In genomic region chr5:38276451-38276850, GRCm38 (mm10) we compare ENCODE assay signal across 14 mouse cellular contexts. TPM values are rescaled to one million over a fixed set of nuclear protein-coding genes. Genes with fewer than 3 reads are reported as not detected.
DNase-seq lines count a peak whose midpoint lies in the region; ATAC-seq and TF ChIP-seq lines count a peak whose summit lies in the region.
"Had no signal": no experiment of that assay in that cellular context is flagged by ENCODE, and none has a peak within 500 bp of the region (broad histone marks: within the 10 kb centered on the region; RNA-seq: fewer than 3 reads in every experiment).

No protein-coding gene starts in this region.

- H3K27ac ChIP-seq in heart, postnatal 0 days (ENCODE audit: low read depth): no peak overlapping the region
- H3K27ac ChIP-seq in embryonic facial prominence, embryonic 11.5 days (replicated peaks; ENCODE audit: low read depth, low read length): no peak overlapping the region
- H3K27ac ChIP-seq in hindbrain, embryonic 15.5 days (replicated peaks): no peak overlapping the region
- H3K27ac ChIP-seq: liver, embryonic 13.5 days had no signal

- no peak for TF ChIP-seq EP300 in heart, postnatal 0 days (IDR thresholded peaks at IDR 0.05; ENCODE audit: low read depth)

- peaks cover 4% of the 10 kb centered on the region; the same call in 1 of the 2 replicates for H3K36me3 ChIP-seq in heart, postnatal 0 days (replicated peaks; ENCODE audit: control insufficient read depth, insufficient read depth, low read length)
- H3K36me3 ChIP-seq in embryonic facial prominence, embryonic 11.5 days (replicated peaks; ENCODE audit: control insufficient read depth, insufficient read depth, low read depth, low read length): no peaks in the 10 kb centered on the region
- H3K36me3 ChIP-seq in hindbrain, embryonic 15.5 days: no peaks in the 10 kb centered on the region

- H3K4me1 ChIP-seq in heart, postnatal 0 days (ENCODE audit: control insufficient read depth, insufficient read depth): no peaks in the 10 kb centered on the region
- H3K4me1 ChIP-seq in embryonic facial prominence, embryonic 11.5 days (ENCODE audit: control insufficient read depth, insufficient read depth, low read length): peaks cover 11% of the 10 kb centered on the region
- peaks cover 20% of the 10 kb centered on the region for H3K4me1 ChIP-seq in hindbrain, embryonic 15.5 days (replicated peaks)
- H3K4me1 ChIP-seq: liver, embryonic 13.5 days had no signal

- peaks cover 54% of the 10 kb centered on the region for H3K27me3 ChIP-seq in heart, postnatal 0 days (ENCODE audit: control insufficient read depth, insufficient read depth, low read length)
- H3K27me3 ChIP-seq in embryonic facial prominence, embryonic 11.5 days (ENCODE audit: control insufficient read depth, insufficient read depth, low read length): peaks cover 37% of the 10 kb centered on the region
- H3K27me3 ChIP-seq in hindbrain, embryonic 15.5 days: peaks cover 58% of the 10 kb centered on the region

- ATAC-seq in heart, postnatal 0 days (ENCODE audit: insufficient read depth, low read depth): no peak
- no peak for ATAC-seq in embryonic facial prominence, embryonic 11.5 days (replicated peaks; ENCODE audit: insufficient number of reproducible peaks, low FRiP score, low TSS enrichment, low read depth)
- ATAC-seq in hindbrain, embryonic 15.5 days (ENCODE audit: low FRiP score, low read depth): 0 out of 2 replicates have a peak, but pooled peaks have one; percentile 20

- no peaks in the 10 kb centered on the region for H3K9me3 ChIP-seq in heart, postnatal 0 days (replicated peaks; ENCODE audit: control insufficient read depth, low read length)
- no peaks in the 10 kb centered on the region for H3K9me3 ChIP-seq in embryonic facial prominence, embryonic 11.5 days (replicated peaks; ENCODE audit: control insufficient read depth, low read length)
- H3K9me3 ChIP-seq in hindbrain, embryonic 15.5 days: no peaks in the 10 kb centered on the region
- H3K9me3 ChIP-seq: liver, embryonic 13.5 days had no signal

- peak overlapping the region; percentile 21; the same call in 1 of the 2 replicates for H3K4me3 ChIP-seq in heart, postnatal 0 days (ENCODE audit: low read depth, low read length)
- H3K4me3 ChIP-seq in embryonic facial prominence, embryonic 11.5 days (ENCODE audit: low read depth, low read length): peak overlapping the region; percentile 27; the same call in 1 of the 2 replicates
- peak overlapping the region; percentile 33 for H3K4me3 ChIP-seq in hindbrain, embryonic 15.5 days
- H3K4me3 ChIP-seq: myocyte had no signal

- DNase-seq in heart, postnatal 0 days (ENCODE audit: low spot score): no peak
- no peak for DNase-seq in heart, adult 18-20 months
- no peak for DNase-seq in embryonic facial prominence, embryonic 11.5 days (ENCODE audit: low spot score)
- DNase-seq in neural tube, embryonic 10.5 days (ENCODE audit: extremely low spot score, low spot score): peak; percentile 36
- DNase-seq in frontal cortex, postnatal 25 days (ENCODE audit: low spot score in 2 of 2): no peak
- DNase-seq in cerebellum, adult 11 months: no peak
- no peak for DNase-seq in thymus, postnatal 10 days (ENCODE audit: low spot score in 2 of 2)
- DNase-seq: liver, embryonic 13.5 days; thymus, postnatal 36 days had no signal

- H3K9ac ChIP-seq in heart, postnatal 0 days (replicated peaks; ENCODE audit: low read depth, low read length): no peak overlapping the region
- 0 out of 2 replicates have a peak overlapping the region, but pooled peaks have one; percentile 8 for H3K9ac ChIP-seq in embryonic facial prominence, embryonic 11.5 days (replicated peaks; ENCODE audit: low read length)
- H3K9ac ChIP-seq in hindbrain, embryonic 15.5 days: no peak overlapping the region
- H3K9ac ChIP-seq: liver, embryonic 13.5 days had no signal

- 0 out of 2 replicates have a peak overlapping the region, but pooled peaks have one; percentile 3 for H3K4me2 ChIP-seq in heart, postnatal 0 days (ENCODE audit: low read depth, low read length)
- no peak overlapping the region; the same call in 1 of the 2 replicates for H3K4me2 ChIP-seq in embryonic facial prominence, embryonic 11.5 days (ENCODE audit: low read depth, low read length)
- H3K4me2 ChIP-seq in hindbrain, embryonic 15.5 days: peak overlapping the region; percentile 57
- H3K4me2 ChIP-seq: liver, embryonic 13.5 days had no signal

- 4% methylated on average over 19 of the region's 19 CpGs for WGBS in heart, postnatal 0 days
- WGBS in embryonic facial prominence, embryonic 11.5 days: 1% methylated on average over 19 of the region's 19 CpGs
- 1% methylated on average over 19 of the region's 19 CpGs for WGBS in hindbrain, embryonic 15.5 days

- no peak for TF ChIP-seq CTCF in heart, postnatal 0 days (IDR thresholded peaks at IDR 0.05; ENCODE audit: low read depth)

RNA-seq across cellular contexts. Expression of gene Otop1, which starts 0.7 kb away (rescaled TPM):
- total RNA-seq in heart, postnatal 0 days (2014; rRNA removed; ENCODE audit: low replicate concordance): not detected in 2 replicates
- not detected in 2 replicates for polyA plus RNA-seq in heart, postnatal 0 days (2015; fragmentation: Nextera tagmentation; extraction: Ambion mirVana)
- total RNA-seq in heart, adult 18-20 months (2021): 1 to 10 TPM in 1 of 2 experiments, under 1 TPM in 1; 0.32 to 5.2 TPM
- polyA plus RNA-seq in embryonic facial prominence, embryonic 11.5 days (2014; fragmentation: Nextera tagmentation; extraction: Ambion mirVana): 0.13 and 0.21 TPM in 2 replicates
- 0.05 and 0.12 TPM in 2 replicates for polyA plus RNA-seq in hindbrain, embryonic 15.5 days (2015; fragmentation: Nextera tagmentation; extraction: Ambion mirVana)
- total RNA-seq: common myeloid progenitor, adult 5-6 weeks had no signal

RNA-seq across cellular contexts. Expression of gene Tmem128, which starts 16.5 kb away (rescaled TPM):
- 46.9 and 92.8 TPM in 2 replicates for total RNA-seq in heart, postnatal 0 days (2014; rRNA removed; ENCODE audit: low replicate concordance)
- 48.0 and 50.8 TPM in 2 replicates for polyA plus RNA-seq in heart, postnatal 0 days (2015; fragmentation: Nextera tagmentation; extraction: Ambion mirVana)
- total RNA-seq in heart, adult 18-20 months (2021): 10 to 100 TPM; 12.9 to 13.4 TPM
- 83.6 and 86.1 TPM in 2 replicates for polyA plus RNA-seq in embryonic facial prominence, embryonic 11.5 days (2014; fragmentation: Nextera tagmentation; extraction: Ambion mirVana)
- 84.6 and 90.3 TPM in 2 replicates for polyA plus RNA-seq in hindbrain, embryonic 15.5 days (2015; fragmentation: Nextera tagmentation; extraction: Ambion mirVana)

RNA-seq across cellular contexts. Expression of gene Drd5, which starts 42.7 kb away (rescaled TPM):
- total RNA-seq in heart, postnatal 0 days (2014; rRNA removed; ENCODE audit: low replicate concordance): not detected in 2 replicates
- not detected in 2 replicates for polyA plus RNA-seq in heart, postnatal 0 days (2015; fragmentation: Nextera tagmentation; extraction: Ambion mirVana)
- total RNA-seq in heart, adult 18-20 months (2021): not detected
- polyA plus RNA-seq in embryonic facial prominence, embryonic 11.5 days (2014; fragmentation: Nextera tagmentation; extraction: Ambion mirVana): 0.07 and 0.27 TPM in 2 replicates
- 0.59 and 0.73 TPM in 2 replicates for polyA plus RNA-seq in hindbrain, embryonic 15.5 days (2015; fragmentation: Nextera tagmentation; extraction: Ambion mirVana)
- total RNA-seq: adrenal gland, adult 18-20 months; common myeloid progenitor, adult 5-6 weeks; gastrocnemius, postnatal 4 days had no signal
- polyA plus RNA-seq: liver, embryonic 13.5 days; myocyte had no signal

RNA-seq across cellular contexts. Expression of gene Lyar, which starts 56.2 kb away (rescaled TPM):
- 5.6 and 13.6 TPM in 2 replicates for total RNA-seq in heart, postnatal 0 days (2014; rRNA removed; ENCODE audit: low replicate concordance)
- 36.5 and 42.1 TPM in 2 replicates for polyA plus RNA-seq in heart, postnatal 0 days (2015; fragmentation: Nextera tagmentation; extraction: Ambion mirVana)
- total RNA-seq in heart, adult 18-20 months (2021): 10 to 100 TPM; 15.5 to 17.4 TPM
- polyA plus RNA-seq in embryonic facial prominence, embryonic 11.5 days (2014; fragmentation: Nextera tagmentation; extraction: Ambion mirVana): 149 and 164 TPM in 2 replicates
- 40.5 and 43.1 TPM in 2 replicates for polyA plus RNA-seq in hindbrain, embryonic 15.5 days (2015; fragmentation: Nextera tagmentation; extraction: Ambion mirVana)

RNA-seq across cellular contexts. Expression of gene Zbtb49, which starts 56.2 kb away (rescaled TPM):
- 6.4 and 15.3 TPM in 2 replicates for total RNA-seq in heart, postnatal 0 days (2014; rRNA removed; ENCODE audit: low replicate concordance)
- 4.4 TPM in 2 replicates for polyA plus RNA-seq in heart, postnatal 0 days (2015; fragmentation: Nextera tagmentation; extraction: Ambion mirVana)
- total RNA-seq in heart, adult 18-20 months (2021): 1 to 10 TPM; 3.5 to 4.0 TPM
- polyA plus RNA-seq in embryonic facial prominence, embryonic 11.5 days (2014; fragmentation: Nextera tagmentation; extraction: Ambion mirVana): 12.1 and 13.4 TPM in 2 replicates
- 18.1 and 20.5 TPM in 2 replicates for polyA plus RNA-seq in hindbrain, embryonic 15.5 days (2015; fragmentation: Nextera tagmentation; extraction: Ambion mirVana)
